Mouse (Mus musculus) intestine, postnatal 0 days (tissue): ENCODE measurements around the gene Zbtb44. TPM values are rescaled to one million over a fixed set of nuclear protein-coding genes. Genes with fewer than 3 reads are reported as not detected.

ENCODE experiments used
- ATAC-seq: fragments of 200-750 bp; cut with Nextera tagmentation; 2 replicates; pipeline ENCODE4 v1.8.0; 2017; ENCODE audit warnings: mild to moderate bottlenecking, moderate TSS enrichment, moderate library complexity
- H3K27ac ChIP-seq: fragments of 300-500 bp; sonication (generic); 2 replicates; pipeline ENCODE4 v1.5.1; 2014; ENCODE audit warnings: mild to moderate bottlenecking, low read depth, low read length, moderate library complexity
- H3K27me3 ChIP-seq: fragments of 300-500 bp; sonication (generic); replicated peaks from 2 replicates; pipeline ENCODE4 v1.6.1; 2014; ENCODE audit warnings: low read length, mixed read lengths; ENCODE audit not compliant: control insufficient read depth, insufficient read depth
- H3K36me3 ChIP-seq: fragments of 300-500 bp; sonication (generic); 2 replicates; pipeline ENCODE4 v1.6.1; 2014; ENCODE audit warnings: mild to moderate bottlenecking, moderate library complexity; ENCODE audit not compliant: control insufficient read depth, insufficient read depth
- H3K4me1 ChIP-seq: fragments of 300-500 bp; sonication (generic); replicated peaks from 2 replicates; pipeline ENCODE4 v1.6.1; 2014; ENCODE audit warnings: antibody characterized with exemption, low read length, mixed read lengths; ENCODE audit not compliant: control insufficient read depth, insufficient read depth
- H3K4me2 ChIP-seq: fragments of 300-500 bp; sonication (generic); replicated peaks from 2 replicates; pipeline ENCODE4 v1.6.1; 2014; ENCODE audit warnings: low read depth, mild to moderate bottlenecking, moderate library complexity
- H3K4me3 ChIP-seq: fragments of 300-500 bp; sonication (generic); 2 replicates; pipeline ENCODE4 v1.5.1; 2014; ENCODE audit warnings: low read depth, low read length
- H3K9ac ChIP-seq: fragments of 300-500 bp; sonication (generic); 2 replicates; pipeline ENCODE4 v1.6.1; 2014; ENCODE audit warnings: mild to moderate bottlenecking, low read depth, low read length
- H3K9me3 ChIP-seq: fragments of 300-500 bp; sonication (generic); 2 replicates; pipeline ENCODE4 v1.6.1; 2016; ENCODE audit warnings: mixed run types; ENCODE audit not compliant: control insufficient read depth
- CTCF ChIP-seq: sonication (generic); IDR thresholded peaks from 2 replicates; pipeline ENCODE4 v1.5.1; 2016; ENCODE audit warnings: low read depth, mild to moderate bottlenecking, control low read depth, antibody characterized with exemption, moderate library complexity
- WGBS: fragments of 180-500 bp; shearing (Covaris S2); extraction: QIAGEN DNeasy Blood & Tissue Kit; methylation state at CpG from one replicate; pipeline ENCODE4 v1.1.7; 2014; 5-methylcytosine and 5-hydroxymethylcytosine counted together
- polyA plus RNA-seq: library from polyadenylated mRNA; unstranded; fragments of >200 nt; fragmentation: Nextera tagmentation; extraction: Ambion mirVana; gene quantifications from 2 replicates; pipeline ENCODE4 v1.2.1, GENCODE M21; 2015

Gene Zbtb44
- polyA plus RNA-seq, 1 experiment from 2014 or later, result 5.4 TPM

DNA sequence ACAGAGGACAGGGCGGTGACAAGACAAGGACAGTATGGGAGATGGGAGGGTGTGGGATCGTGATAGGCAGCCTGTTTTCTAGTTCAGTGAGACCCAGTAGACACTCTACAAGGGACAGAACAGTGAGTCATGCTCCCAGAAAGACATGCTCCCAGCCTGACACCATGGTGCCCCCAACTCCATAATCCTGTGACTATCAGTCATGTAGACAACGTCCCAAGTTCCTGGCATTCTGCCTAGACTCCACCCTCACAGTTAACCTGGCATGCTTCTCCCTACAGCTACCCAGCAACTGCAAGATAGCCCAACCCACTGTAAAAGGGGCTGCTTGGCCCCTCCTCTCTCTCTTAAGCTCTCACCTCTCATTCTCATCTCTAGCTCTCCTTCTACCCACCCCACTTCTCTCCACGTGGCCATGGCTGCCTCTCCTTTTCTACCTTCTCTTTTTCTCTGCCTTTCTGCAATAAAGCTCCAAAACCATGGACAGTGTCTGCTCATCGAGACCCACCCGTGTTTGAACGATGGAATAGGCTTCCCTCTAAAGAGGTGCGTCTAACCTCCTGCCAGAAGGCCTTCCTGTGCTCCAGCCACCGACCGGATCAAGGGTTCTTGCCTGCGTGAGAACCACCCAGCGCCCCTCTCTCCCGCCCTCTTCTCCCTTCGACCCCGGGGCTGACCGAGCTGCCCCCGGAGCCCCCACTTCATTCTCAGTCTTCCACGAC is 61.8 kb downstream of the Zbtb44 start:
- Histone ChIP-seq H3K4me2 (no peak overlapping the region), H3K4me1 (no peaks in the 10 kb centered on the region), H3K36me3 (peaks cover 21% of the 10 kb centered on the region), H3K9ac (no peak overlapping the region), H3K27me3 (no peaks in the 10 kb centered on the region), H3K4me3 (no peak overlapping the region), H3K27ac (no peak overlapping the region), H3K9me3 (no peaks in the 10 kb centered on the region)
- no peak for TF ChIP-seq CTCF
- ATAC-seq, result no peak
- WGBS, result 85% methylated on average over 18 of the region's 18 CpGs

- Histone ChIP-seq H3K9ac (no peak overlapping the region), H3K4me2 (no peak overlapping the region), H3K4me1 (no peaks in the 10 kb centered on the region), H3K4me3 (no peak overlapping the region), H3K36me3 (peaks cover 21% of the 10 kb centered on the region), H3K27me3 (no peaks in the 10 kb centered on the region), H3K9me3 (no peaks in the 10 kb centered on the region), H3K27ac (no peak overlapping the region)
- TF ChIP-seq CTCF, result no peak
- ATAC-seq, result no peak
- 89% methylated on average over 10 of the region's 10 CpGs for WGBS
Measured at GRCm38 (mm10) chr9:31092833-31093195, 62.4 kb downstream of the Zbtb44 start.

DNA sequence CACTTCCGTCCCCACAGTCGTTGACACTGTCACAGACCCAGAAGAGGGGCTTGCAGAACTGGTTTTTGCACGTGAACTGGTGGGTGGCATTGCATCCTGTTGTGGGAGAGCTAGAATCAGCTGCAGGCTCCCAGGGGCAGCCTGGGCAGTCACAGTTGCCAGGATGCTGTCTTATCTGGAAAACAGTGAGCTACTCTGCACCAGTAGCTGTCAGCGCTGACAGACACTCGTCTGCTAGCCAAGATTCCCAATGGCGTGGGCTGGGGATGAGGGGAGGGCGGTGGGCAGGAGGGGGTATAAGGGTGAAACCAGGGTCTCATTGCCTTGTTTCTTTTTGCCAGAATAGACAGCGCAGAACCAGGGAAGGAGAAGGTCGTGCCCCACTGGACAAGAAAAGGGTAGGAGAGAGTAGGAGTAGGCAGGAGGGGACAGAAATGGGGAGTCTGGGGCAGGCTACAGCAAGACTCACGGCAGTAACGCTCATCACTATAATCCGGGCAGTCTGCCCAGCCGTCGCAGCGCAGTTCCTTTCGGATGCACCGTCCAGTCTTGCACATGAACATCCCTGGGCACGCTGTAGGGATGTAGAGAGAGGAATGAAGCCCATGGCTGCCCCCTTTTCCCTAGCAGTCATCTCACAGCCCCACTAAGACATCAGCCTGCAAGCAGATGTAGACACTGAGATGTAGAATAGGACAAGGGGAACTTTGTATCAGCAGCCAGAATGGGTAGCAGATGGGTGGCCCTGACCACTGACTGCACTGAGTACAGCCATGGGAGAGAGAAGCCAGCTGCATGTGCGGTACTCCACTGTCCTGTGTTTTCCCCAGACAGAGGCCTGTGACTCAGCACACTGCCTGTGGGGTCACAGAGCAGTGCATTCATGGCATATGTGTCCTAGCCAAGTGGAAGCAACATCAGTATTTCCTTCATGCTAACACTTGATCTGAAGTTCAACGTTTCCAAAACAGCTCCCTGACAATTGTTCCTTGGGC is 66.9 kb downstream of the Zbtb44 start:
- ATAC-seq, result no peak

DNA sequence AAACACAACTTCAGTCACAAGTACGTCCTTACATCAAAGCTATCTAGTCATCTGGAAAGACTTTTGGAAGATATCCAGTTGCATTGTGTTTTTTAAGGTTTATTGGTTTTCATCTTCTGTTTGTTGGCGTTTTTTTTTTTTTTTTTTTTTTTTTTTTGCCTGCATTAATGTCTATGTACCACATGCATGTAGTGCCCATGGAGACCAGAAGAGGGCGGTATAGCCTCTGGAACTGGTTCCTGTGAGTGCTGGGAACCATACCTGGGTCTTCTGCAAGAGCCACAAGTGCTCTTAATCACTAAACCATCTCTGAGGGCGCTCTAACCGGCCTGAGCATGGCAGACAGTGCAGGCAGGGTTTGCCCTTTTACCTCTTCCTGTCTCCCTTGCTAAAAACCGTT is 67.7 kb downstream of the Zbtb44 start:
- Histone ChIP-seq H3K4me1 (no peaks in the 10 kb centered on the region), H3K27me3 (no peaks in the 10 kb centered on the region), H3K27ac (no peak overlapping the region), H3K9ac (no peak overlapping the region), H3K9me3 (no peaks in the 10 kb centered on the region), H3K36me3 (peaks cover 37% of the 10 kb centered on the region), H3K4me2 (no peak overlapping the region), H3K4me3 (no peak overlapping the region)
- 79% methylated on average over 6 of the region's 6 CpGs for WGBS
- peak; percentile 45 for TF ChIP-seq CTCF
- no peak for ATAC-seq

More for the DNA sequence above, 66.9 kb downstream of the Zbtb44 start:
- Histone ChIP-seq H3K4me1 (no peaks in the 10 kb centered on the region), H3K4me3 (no peak overlapping the region), H3K27ac (no peak overlapping the region), H3K9me3 (no peaks in the 10 kb centered on the region), H3K9ac (no peak overlapping the region), H3K27me3 (no peaks in the 10 kb centered on the region), H3K4me2 (no peak overlapping the region), H3K36me3 (peaks cover 34% of the 10 kb centered on the region)
- 83% methylated on average over 20 of the region's 20 CpGs for WGBS
- TF ChIP-seq CTCF, result no peak

GRCm38 (mm10) chr9:31108464-31108863 is 78.0 kb downstream of the Zbtb44 start:
- Histone ChIP-seq H3K27me3 (no peaks in the 10 kb centered on the region), H3K9me3 (no peaks in the 10 kb centered on the region), H3K9ac (no peak overlapping the region), H3K36me3 (peaks cover 13% of the 10 kb centered on the region; the same call in 1 of the 2 replicates), H3K4me3 (no peak overlapping the region), H3K4me2 (no peak overlapping the region), H3K4me1 (no peaks in the 10 kb centered on the region), H3K27ac (no peak overlapping the region)
- no peak for ATAC-seq
- no peak for TF ChIP-seq CTCF
- WGBS, result 87% methylated on average over 8 of the region's 8 CpGs

DNA sequence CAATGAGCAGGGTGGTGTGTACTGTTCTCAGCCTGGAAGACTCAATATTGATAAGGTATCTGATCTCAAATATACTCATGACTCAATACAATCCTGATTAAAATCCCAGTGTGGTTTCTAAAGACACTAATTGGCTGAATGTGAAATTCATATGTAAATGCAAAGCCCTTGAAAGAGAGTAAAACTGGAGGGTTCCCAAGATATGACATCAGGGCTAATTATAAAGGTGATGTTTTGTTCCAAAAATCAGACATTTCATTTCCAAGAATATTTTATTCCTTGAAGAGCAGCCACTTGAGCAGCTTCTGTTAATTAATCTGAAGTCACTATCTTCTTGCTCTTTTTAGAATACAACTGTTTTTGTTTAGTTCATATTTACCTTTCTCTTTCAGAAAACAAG is 85.1 kb downstream of the Zbtb44 start:
- H3K36me3 ChIP-seq, result no peaks in the 10 kb centered on the region
- no peak for TF ChIP-seq CTCF
- no peak overlapping the region for H3K4me3 ChIP-seq
- H3K9me3 ChIP-seq, result no peaks in the 10 kb centered on the region
- no peaks in the 10 kb centered on the region for H3K27me3 ChIP-seq
- no peak for ATAC-seq
- H3K9ac ChIP-seq, result no peak overlapping the region
- H3K4me2 ChIP-seq, result no peak overlapping the region
- peaks cover 12% of the 10 kb centered on the region for H3K4me1 ChIP-seq
- H3K27ac ChIP-seq, result no peak overlapping the region
